Mouse (Mus musculus) liver, adult 2 months (tissue): ENCODE data around the gene Nup205. TPM values are rescaled to one million over a fixed set of nuclear protein-coding genes. Genes with fewer than 3 reads are reported as not detected.
A peak's percentile ranks its signal among the peaks of the same experiment; 100 is the strongest.

Experiments used
- DNase-seq: peaks from one replicate; pipeline ENCODE4 v3.0.0-alpha.2; 2011; ENCODE audit warnings: low read depth, low spot score; ENCODE audit errors: extremely low read depth
- H3K27ac ChIP-seq: fragments of 200-500 bp; replicated peaks from 2 replicates; pipeline ENCODE4 v1.5.1; 2012; ENCODE audit warnings: low read depth, mild to moderate bottlenecking, control low read depth, inconsistent platforms, low read length; ENCODE audit not compliant: insufficient read depth
- H3K27me3 ChIP-seq: fragments of 200-500 bp; 2 replicates; pipeline ENCODE4 v1.6.1; 2012; ENCODE audit warnings: mild to moderate bottlenecking, moderate library complexity, low read length, inconsistent platforms; ENCODE audit not compliant: control insufficient read depth, insufficient read depth
- H3K36me3 ChIP-seq: fragments of 200-500 bp; 2 replicates; pipeline ENCODE4 v1.6.1; 2012; ENCODE audit warnings: low read length, inconsistent platforms; ENCODE audit not compliant: control insufficient read depth, insufficient read depth
- H3K4me1 ChIP-seq: fragments of 200-500 bp; 2 replicates; pipeline ENCODE4 v1.6.1; 2011; ENCODE audit warnings: low read length; ENCODE audit not compliant: control insufficient read depth, insufficient read depth
- H3K4me3 ChIP-seq: fragments of 200-500 bp; 2 replicates; pipeline ENCODE4 v1.5.1; 2011; ENCODE audit warnings: low read depth, mild to moderate bottlenecking, control low read depth, low read length, moderate library complexity; ENCODE audit not compliant: insufficient read depth
- H3K79me2 ChIP-seq: fragments of 200-500 bp; 2 replicates; pipeline ENCODE4 v1.6.1; 2012; ENCODE audit warnings: inconsistent platforms, mild to moderate bottlenecking, low read length, moderate library complexity; ENCODE audit not compliant: control insufficient read depth, insufficient read depth
- H3K9ac ChIP-seq: fragments of 200-500 bp; 2 replicates; pipeline ENCODE4 v1.6.1; 2012; ENCODE audit warnings: low read depth, mild to moderate bottlenecking, control low read depth, inconsistent platforms, low read length
- CTCF ChIP-seq: fragments of 200-500 bp; IDR thresholded peaks from 2 replicates; pipeline ENCODE4 v1.5.1; 2011; ENCODE audit warnings: low read depth, low read length, control low read depth
- POLR2A ChIP-seq: fragments of 200-500 bp; IDR thresholded peaks from 2 replicates; pipeline ENCODE4 v1.6.1; 2011; ENCODE audit warnings: low read length, control low read depth; ENCODE audit not compliant: insufficient read depth; ENCODE audit errors: extremely low read depth
- whole genome bisulfite sequencing: fragments of 180-500 bp; shearing (Covaris S2); methylation state at CpG from one replicate; pipeline ENCODE4 v1.1.7; 2018; 5-methylcytosine and 5-hydroxymethylcytosine counted together
- polyA plus RNA-seq: library from polyadenylated mRNA; depleted of rRNA; stranded (reverse); fragments of >200 nt; gene quantifications from 2 replicates; pipeline ENCODE4 v1.2.3, GENCODE M21; 2012
- total RNA-seq: library from RNA; depleted of rRNA; stranded (reverse); fragments of >200 nt; gene quantifications from 2 replicates; pipeline ENCODE4 v1.2.3, GENCODE M21; 2014

Gene Nup205
- total and polyA plus RNA-seq, 2 experiments: 6.4 to 9.5 TPM

DNA sequence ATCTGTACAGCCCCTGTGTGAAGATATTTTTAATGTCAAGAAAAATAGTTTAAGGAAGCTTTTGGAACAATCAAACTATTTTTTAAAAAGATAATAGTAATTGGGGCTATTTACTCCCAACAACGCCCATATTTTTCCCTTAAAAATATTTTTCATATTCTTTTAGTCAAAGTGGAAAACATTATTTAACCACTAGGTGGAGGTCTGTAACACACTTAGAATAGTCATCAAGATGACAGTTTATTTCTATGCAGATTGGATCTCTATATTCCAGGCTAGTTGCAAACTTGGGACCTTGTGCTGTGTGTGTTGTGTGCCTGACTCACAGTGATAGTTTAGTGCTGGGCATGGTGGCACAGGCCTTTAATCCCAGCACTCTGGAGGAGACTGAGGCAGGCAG is 52.2 kb downstream of the Nup205 start:
- WGBS: 83% methylated on average over 1 of the region's 1 CpGs

DNA sequence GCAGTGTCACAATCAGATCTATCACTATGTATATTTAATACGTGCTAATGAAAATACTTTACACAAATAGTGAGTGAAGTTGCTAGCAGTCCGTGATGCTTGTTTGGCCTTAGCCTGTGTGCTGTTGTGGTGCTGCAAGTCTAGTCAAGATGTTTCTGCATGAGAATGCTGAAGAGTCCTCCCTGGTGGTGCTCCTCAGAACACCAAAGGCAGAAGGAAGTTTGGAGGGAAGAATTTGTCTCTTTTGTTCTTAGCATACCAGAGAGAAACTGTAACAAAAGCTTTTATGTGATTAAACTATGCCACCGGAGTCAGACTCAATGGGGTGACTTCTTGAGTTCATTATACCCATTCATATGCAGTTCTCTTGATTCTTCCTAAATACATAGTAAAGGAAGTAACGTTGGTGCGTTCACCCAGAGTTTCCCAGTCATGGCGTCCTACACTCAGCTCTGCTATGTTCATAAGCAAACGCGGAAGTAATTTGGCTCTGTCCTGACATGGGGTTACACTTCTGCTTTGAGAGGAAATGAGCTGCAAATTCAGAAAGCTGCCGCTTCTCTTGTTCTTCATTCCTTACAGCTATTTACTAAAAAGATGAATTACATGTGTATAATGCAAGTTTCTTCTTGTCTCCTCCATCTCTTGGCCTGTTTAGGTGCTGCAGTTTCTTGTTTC is 59.0 kb downstream of the Nup205 start:
- Histone ChIP-seq H3K9ac (no peak overlapping the region), H3K79me2 (no peaks in the 10 kb centered on the region), H3K4me1 (no peaks in the 10 kb centered on the region), H3K36me3 (peaks cover 33% of the 10 kb centered on the region), H3K27ac (no peak overlapping the region), H3K27me3 (no peaks in the 10 kb centered on the region), H3K4me3 (no peak overlapping the region)
- 90% methylated on average over 9 of the region's 9 CpGs for WGBS
- TF ChIP-seq CTCF (no peak), POLR2A (no peak)
- peak; percentile 26 for DNase-seq

More for the DNA sequence above, 52.2 kb downstream of the Nup205 start:
- Histone ChIP-seq H3K79me2 (no peaks in the 10 kb centered on the region), H3K27ac (no peak overlapping the region), H3K27me3 (no peaks in the 10 kb centered on the region), H3K9ac (no peak overlapping the region), H3K36me3 (peaks cover 29% of the 10 kb centered on the region), H3K4me3 (no peak overlapping the region), H3K4me1 (no peaks in the 10 kb centered on the region)
- TF ChIP-seq POLR2A (no peak), CTCF (no peak)
- no peak for DNase-seq

DNA sequence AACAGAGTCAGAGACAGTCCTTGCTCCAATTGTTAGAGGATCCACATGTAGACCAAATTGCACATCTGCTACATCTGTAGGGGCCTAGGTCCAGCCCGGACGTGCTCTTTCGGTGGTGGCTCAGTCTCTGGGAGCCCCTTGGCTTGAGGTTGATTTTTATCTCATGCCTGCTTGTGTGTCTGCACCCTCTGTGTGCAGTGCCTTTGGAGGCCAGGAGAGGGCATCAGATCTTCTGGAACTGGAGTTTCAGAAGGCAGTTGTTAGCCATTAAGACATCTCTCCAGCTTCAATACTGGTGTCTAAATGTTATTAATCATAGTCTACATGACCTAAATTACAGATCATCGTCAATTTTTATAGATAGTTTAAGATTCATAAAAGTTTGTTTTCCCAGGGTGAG is 66.0 kb downstream of the Nup205 start:
- no peak for TF ChIP-seq CTCF
- no peak for TF ChIP-seq POLR2A
- no peak for DNase-seq
- Histone ChIP-seq H3K9ac (no peak overlapping the region), H3K4me1 (no peaks in the 10 kb centered on the region), H3K27me3 (no peaks in the 10 kb centered on the region), H3K79me2 (no peaks in the 10 kb centered on the region), H3K27ac (no peak overlapping the region), H3K4me3 (no peak overlapping the region), H3K36me3 (peaks cover 33% of the 10 kb centered on the region)
- 99% methylated on average over 4 of the region's 4 CpGs for WGBS

DNA sequence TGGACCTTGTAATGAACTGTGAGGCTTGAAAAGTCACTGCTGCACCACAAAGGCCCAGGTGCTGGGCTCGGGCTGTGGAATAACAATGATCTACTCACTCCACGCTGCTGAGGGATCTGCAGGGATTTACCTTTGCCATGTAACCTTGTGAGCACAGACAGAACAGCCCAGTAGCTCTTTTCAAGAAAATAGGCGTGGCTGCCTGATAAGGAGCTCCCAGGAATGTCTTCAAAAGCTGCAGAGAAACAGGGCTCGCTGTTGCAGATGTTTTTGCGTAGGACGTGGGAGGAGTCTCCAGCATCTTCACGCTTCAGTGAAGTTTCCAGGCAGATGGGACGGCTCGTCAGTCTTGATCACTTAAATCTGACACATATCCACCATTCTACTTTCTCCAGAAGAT is 66.8 kb downstream of the Nup205 start:
- 89% methylated on average over 9 of the region's 9 CpGs for WGBS
- H3K27ac ChIP-seq: no peak overlapping the region
- TF ChIP-seq POLR2A (no peak), CTCF (no peak)
- no peak overlapping the region for H3K9ac ChIP-seq
- no peaks in the 10 kb centered on the region for H3K4me1 ChIP-seq
- no peak for DNase-seq
- H3K79me2 ChIP-seq: no peaks in the 10 kb centered on the region
- no peaks in the 10 kb centered on the region for H3K27me3 ChIP-seq
- H3K4me3 ChIP-seq: no peak overlapping the region
- peaks cover 30% of the 10 kb centered on the region for H3K36me3 ChIP-seq

DNA sequence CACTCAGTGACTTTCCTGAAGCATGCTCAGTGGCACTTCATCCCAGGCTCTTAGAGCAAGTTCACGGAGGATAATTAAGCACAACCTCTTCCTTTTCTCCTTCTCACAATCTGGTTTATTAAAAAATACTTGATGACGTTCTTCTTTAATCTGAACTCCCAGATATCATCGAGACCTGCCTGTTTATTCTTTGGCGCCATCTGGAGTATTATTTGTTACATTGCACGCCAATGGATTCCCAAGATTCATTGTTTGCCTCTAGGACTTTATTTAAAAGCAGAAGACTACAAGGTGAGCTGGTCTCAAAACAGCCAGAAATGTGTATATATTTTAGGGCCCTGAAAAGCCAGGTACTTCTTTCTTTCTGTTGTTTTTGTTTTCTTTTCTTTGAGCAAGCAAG is 67.9 kb downstream of the Nup205 start:
- H3K79me2 ChIP-seq: no peaks in the 10 kb centered on the region
- no peak overlapping the region for H3K9ac ChIP-seq
- TF ChIP-seq CTCF (peak; percentile 9; the same call in 1 of the 2 replicates), POLR2A (no peak)
- H3K27ac ChIP-seq: no peak overlapping the region
- no peak overlapping the region for H3K4me3 ChIP-seq
- WGBS: 48% methylated on average over 5 of the region's 5 CpGs
- peaks cover 30% of the 10 kb centered on the region for H3K36me3 ChIP-seq
- peak; percentile 19 for DNase-seq
- no peaks in the 10 kb centered on the region for H3K4me1 ChIP-seq
- no peaks in the 10 kb centered on the region for H3K27me3 ChIP-seq

DNA sequence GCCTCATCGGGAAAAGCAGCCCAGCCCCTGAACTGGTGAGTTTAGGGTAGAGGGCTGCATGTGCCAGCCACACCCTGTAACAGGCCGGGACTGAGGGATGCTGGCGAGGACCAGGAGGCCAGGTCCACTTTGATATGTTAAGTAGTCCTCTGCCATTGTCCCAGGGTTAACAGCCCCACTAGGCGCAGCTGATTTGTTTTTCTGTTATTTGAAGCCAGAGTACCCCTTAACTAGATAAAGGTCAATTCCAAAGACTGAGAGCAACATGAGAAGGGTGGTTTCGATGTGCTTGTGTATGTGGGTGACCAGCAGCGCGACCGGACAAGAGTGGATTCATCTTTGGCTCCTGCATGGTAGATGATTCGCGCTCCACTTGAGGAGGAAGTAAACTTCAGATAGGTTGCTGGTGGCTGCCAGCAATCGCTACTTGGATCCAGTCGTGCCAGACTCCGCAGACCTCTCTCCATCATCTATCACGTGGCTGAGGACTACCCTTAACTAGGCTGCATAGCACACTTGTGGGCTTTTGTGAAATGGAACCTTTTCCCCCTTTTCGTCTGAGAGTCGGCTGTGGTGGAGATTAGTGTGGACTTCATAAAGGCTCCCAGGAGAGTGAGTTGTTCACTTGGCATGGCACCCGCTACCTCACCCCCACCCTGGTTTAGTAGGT is 74.7 kb downstream of the Nup205 start:
- Histone ChIP-seq H3K36me3 (no peaks in the 10 kb centered on the region), H3K27ac (no peak overlapping the region), H3K4me3 (no peak overlapping the region), H3K79me2 (peaks cover 7% of the 10 kb centered on the region; the same call in 1 of the 2 replicates), H3K4me1 (peaks cover 21% of the 10 kb centered on the region), H3K9ac (no peak overlapping the region; the same call in 1 of the 2 replicates), H3K27me3 (no peaks in the 10 kb centered on the region)
- no peak for DNase-seq
- no peak for TF ChIP-seq POLR2A
- TF ChIP-seq CTCF: no peak
- 69% methylated on average over 17 of the region's 17 CpGs for WGBS
